Mouse (Mus musculus): ENCODE data around the gene Olfr91. TPM values are rescaled to one million over a fixed set of nuclear protein-coding genes. Genes with fewer than 3 reads are reported as not detected.

The Olfr91 gene
- polyA plus RNA-seq, 1 experiment from 2014 or later = not detected

DNA sequence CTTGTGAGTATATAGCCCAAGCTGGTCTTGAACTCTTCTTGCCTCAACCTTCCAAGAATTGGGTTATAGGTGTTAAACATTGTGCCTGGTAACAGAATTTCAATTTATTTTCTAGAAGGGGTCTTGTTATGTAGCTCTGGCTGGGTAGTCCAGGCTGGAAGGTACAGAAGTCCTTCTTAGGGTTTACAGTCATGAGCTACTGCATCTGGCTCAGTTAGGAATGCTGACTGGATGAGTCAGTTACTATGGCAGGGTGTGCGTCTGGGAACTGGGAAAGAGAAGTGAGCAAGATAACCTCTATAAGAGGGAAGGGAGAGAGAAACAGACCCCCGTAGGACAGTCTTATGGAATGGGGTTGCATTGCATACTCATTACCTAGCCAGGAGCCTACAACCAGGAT is 22.3 kb downstream of the Olfr91 start:
- Histone ChIP-seq H3K9ac (no peak overlapping the region), H3K4me3 (no peak overlapping the region), H3K36me3 (peaks cover 57% of the 10 kb centered on the region), H3K27ac (no peak overlapping the region), H3K4me1 (peaks cover 10% of the 10 kb centered on the region), H3K9me3 (no peaks in the 10 kb centered on the region), H3K27me3 (replicated peaks) (no peaks in the 10 kb centered on the region), H3K4me2 (replicated peaks) (no peak overlapping the region)
- 98% methylated on average over 2 of the region's 2 CpGs for WGBS
- no peak for ATAC-seq (ENCODE audit: low FRiP score, low read depth)

DNA sequence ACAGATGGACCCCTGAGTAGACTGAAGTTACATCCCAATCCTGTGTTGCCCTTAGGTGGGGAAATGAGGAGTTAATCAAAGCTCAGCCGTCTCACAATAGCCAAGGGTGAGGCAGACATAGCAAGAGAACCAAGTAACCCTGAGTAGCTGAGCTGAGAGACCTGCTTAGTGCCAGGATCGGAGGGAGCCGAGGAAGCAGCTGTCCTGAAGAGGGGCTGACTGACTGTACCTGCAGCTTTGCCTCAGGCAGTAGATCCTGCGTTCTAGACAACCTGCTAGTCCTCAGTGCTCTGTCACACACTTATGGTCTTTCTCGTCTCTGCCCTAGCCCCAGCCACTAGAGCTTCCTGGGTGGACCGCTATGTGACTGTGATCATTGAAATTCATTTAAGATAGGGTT is 22.9 kb downstream of the Olfr91 start:
- peaks cover 63% of the 10 kb centered on the region for H3K36me3 ChIP-seq
- ATAC-seq (ENCODE audit: low FRiP score, low read depth) = no peak
- H3K4me2 ChIP-seq (replicated peaks) = no peak overlapping the region
- H3K4me3 ChIP-seq = no peak overlapping the region
- no peaks in the 10 kb centered on the region for H3K9me3 ChIP-seq
- no peak overlapping the region for H3K9ac ChIP-seq
- no peak overlapping the region for H3K27ac ChIP-seq
- WGBS = 92% methylated on average over 6 of the region's 6 CpGs
- no peaks in the 10 kb centered on the region for H3K27me3 ChIP-seq (replicated peaks)
- peaks cover 10% of the 10 kb centered on the region for H3K4me1 ChIP-seq

DNA sequence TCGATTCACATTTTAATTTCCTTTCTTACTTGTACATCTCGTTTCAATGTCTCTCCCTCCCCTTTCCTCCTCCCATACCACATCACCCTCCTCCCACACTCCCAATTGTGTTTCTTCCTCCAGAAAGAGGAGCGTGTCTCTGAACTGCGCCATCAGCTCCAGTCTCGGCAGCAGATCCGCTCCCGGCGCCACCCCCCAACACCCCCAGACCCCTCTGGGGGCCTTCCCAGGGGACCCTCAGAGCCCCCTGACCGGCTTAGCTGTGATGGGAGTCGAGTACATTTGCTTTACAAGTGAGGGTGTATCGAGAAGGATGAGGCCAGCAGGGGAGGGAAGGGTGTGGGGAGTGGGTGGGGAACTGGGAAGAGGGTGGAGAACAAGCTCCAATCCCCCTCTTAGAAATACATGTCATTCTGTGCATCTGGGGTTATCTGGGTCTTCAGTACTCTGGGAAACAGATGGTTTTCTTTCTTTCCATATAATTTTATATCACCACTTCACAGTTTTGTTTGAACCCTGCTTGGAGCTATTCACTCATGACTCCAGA is 25.3 kb downstream of the Olfr91 start:
- no peak overlapping the region for H3K9ac ChIP-seq
- H3K9me3 ChIP-seq = no peaks in the 10 kb centered on the region
- H3K36me3 ChIP-seq = peaks cover 86% of the 10 kb centered on the region
- H3K4me3 ChIP-seq = no peak overlapping the region
- no peaks in the 10 kb centered on the region for H3K27me3 ChIP-seq (replicated peaks)
- H3K27ac ChIP-seq = no peak overlapping the region
- ATAC-seq (ENCODE audit: low FRiP score, low read depth) = no peak
- 43% methylated on average over 11 of the region's 11 CpGs for WGBS
- no peak overlapping the region for H3K4me2 ChIP-seq (replicated peaks)
- no peaks in the 10 kb centered on the region; the same call in 1 of the 2 replicates for H3K4me1 ChIP-seq

DNA sequence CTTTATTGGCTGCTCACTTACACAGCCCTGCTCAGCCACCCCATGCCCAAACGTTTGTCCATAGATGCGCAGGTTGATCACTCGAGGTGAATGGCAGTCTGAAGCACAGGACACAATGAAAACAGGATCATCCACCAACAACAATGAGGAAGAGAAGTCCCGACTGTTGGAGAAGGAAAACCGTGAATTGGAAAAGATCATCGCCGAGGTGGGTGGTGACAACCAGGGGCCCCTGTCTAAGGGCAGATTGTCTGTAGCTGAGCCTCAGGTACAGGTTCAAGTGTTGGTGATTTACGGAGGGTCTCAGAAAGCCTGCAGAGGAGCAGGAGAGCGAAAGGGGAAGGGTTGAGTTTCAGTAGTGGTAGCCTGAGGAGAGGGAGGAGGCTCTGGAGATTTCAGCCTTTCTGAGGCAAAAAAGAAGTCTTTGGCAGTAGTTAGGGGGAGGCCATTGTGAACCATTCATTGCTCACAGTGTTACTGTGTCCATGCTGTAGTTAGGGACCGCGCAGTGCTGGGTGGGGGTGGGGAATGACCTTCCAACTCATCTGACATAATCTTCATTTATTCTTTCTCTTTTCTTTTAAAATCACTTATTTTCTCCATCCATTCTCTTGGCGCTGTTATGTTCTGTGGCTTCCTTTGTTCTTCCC is 25.9 kb downstream of the Olfr91 start:
- 72% methylated on average over 12 of the region's 12 CpGs for WGBS
- Histone ChIP-seq H3K4me2 (replicated peaks) (no peak overlapping the region), H3K27ac (no peak overlapping the region), H3K4me3 (no peak overlapping the region), H3K9me3 (no peaks in the 10 kb centered on the region), H3K9ac (no peak overlapping the region), H3K36me3 (peaks cover 92% of the 10 kb centered on the region), H3K4me1 (no peaks in the 10 kb centered on the region; the same call in 1 of the 2 replicates), H3K27me3 (replicated peaks) (no peaks in the 10 kb centered on the region)
- 0 out of 2 replicates have a peak, but pooled peaks have one; percentile 37 for ATAC-seq (ENCODE audit: low FRiP score, low read depth)

DNA sequence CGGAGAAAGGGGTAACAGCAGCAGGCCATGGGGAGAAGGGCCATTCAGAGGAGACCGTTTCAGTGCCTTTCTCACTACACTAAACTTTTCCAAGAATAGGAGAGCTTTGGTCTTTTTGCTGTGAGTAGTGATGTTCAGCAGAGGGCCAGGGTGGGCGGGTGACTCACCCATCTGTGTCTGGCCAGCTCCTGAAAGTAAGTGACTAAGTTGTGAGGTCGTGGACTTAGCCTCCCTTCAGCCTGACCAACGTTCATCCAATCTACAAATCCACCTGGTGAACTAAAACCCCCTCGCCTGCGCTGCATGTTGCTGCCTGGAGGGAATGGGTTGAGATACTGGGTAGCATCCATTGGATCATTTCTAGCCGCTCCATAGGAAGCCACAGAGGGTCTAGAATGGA is 28.0 kb downstream of the Olfr91 start:
- 93% methylated on average over 8 of the region's 8 CpGs for WGBS
- Histone ChIP-seq H3K27me3 (replicated peaks) (no peaks in the 10 kb centered on the region), H3K9ac (no peak overlapping the region), H3K4me2 (replicated peaks) (no peak overlapping the region), H3K4me1 (no peaks in the 10 kb centered on the region; the same call in 1 of the 2 replicates), H3K36me3 (peaks cover 95% of the 10 kb centered on the region), H3K27ac (no peak overlapping the region), H3K9me3 (no peaks in the 10 kb centered on the region), H3K4me3 (no peak overlapping the region)
- no peak for ATAC-seq (ENCODE audit: low FRiP score, low read depth)

DNA sequence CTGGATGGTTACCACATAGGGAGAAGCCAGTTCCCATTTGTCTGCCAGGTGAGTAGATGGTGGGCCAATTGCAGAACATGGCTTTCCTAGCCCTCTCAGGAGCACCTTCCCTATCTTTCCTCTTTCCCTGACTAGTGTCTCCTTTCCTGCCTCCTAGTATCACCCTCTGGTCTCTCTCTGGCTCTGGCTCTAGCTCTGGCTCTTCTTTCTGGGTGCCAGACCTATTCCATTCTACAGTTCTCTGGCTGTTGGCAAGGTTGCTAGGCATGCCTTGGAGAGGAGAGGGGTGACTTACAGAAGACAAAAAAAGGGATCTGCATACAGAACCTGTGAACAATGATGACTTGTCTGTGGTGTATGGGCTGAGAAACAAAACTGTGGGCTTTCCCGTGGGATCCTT is 30.2 kb downstream of the Olfr91 start:
- Histone ChIP-seq H3K9me3 (no peaks in the 10 kb centered on the region), H3K9ac (no peak overlapping the region), H3K4me3 (no peak overlapping the region), H3K36me3 (peaks cover 97% of the 10 kb centered on the region), H3K27ac (no peak overlapping the region), H3K4me1 (no peaks in the 10 kb centered on the region; the same call in 1 of the 2 replicates), H3K27me3 (replicated peaks) (no peaks in the 10 kb centered on the region), H3K4me2 (replicated peaks) (no peak overlapping the region)
- no peak for ATAC-seq (ENCODE audit: low FRiP score, low read depth)
- WGBS = 92% methylated on average over 1 of the region's 1 CpGs

DNA sequence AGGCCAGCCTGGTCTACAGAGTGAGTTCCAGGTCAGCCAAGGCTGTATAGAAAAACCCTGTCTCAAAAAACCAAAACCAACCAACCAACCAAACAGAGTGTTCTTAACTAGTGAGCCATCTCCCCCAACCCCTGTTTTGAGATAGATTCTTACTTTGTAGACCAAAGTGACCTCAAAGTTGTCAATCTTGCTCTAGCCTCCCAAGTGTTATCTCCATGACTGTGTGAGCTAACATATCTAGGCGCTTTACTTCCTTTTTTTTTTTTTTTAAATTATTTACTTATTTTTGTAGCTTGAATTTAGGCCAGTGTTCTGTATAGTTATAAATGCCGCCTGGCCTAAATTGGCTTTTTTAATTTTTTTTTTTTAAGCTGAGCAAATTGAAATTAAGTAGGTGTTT is 32.1 kb downstream of the Olfr91 start:
- Histone ChIP-seq H3K27me3 (replicated peaks) (no peaks in the 10 kb centered on the region), H3K9ac (no peak overlapping the region), H3K36me3 (peaks cover 95% of the 10 kb centered on the region), H3K27ac (no peak overlapping the region), H3K4me1 (no peaks in the 10 kb centered on the region), H3K9me3 (no peaks in the 10 kb centered on the region), H3K4me3 (no peak overlapping the region), H3K4me2 (replicated peaks) (no peak overlapping the region)
- ATAC-seq (ENCODE audit: low FRiP score, low read depth) = no peak
- 98% methylated on average over 2 of the region's 2 CpGs for WGBS

DNA sequence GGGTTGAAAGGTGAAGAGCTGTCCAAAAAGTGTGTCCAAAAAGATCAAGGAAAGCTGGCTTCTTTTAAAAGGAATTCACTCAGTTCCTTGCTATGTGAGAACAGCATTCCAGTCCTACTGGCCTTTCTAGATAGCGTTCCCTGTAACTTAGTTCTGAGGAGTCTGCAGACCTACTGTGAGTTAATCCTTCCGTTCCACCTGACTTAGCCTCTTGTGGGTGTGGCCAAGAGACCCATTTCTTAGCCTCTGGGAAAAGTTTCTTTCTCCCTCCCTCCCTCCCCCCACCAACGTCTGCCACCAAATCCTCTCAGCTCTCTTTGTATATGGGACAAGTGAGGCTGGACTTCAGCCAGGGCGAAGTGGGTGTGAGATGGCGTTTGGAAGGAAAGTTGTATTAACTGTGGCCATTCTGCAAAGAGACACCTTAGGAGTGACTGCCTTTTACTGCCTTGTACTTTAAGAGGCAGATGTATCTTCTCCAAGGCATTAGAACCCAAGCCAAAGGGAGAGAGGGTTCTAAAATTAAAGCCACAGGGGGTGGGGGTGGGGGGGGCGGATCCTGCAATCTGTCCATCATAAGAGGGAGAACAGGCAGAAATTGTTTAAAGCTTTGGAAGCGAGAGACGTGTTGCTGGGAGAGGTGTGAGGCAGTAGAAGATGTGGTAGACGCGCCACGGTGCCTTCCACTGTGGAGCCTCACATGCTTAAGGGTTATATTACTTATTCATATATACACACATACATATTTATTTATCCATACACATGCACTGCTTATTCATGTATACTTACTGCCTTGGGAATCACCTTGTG is 34.2 kb downstream of the Olfr91 start:
- 91% methylated on average over 11 of the region's 11 CpGs for WGBS
- Histone ChIP-seq H3K27me3 (replicated peaks) (no peaks in the 10 kb centered on the region), H3K4me3 (no peak overlapping the region), H3K9ac (no peak overlapping the region), H3K36me3 (peaks cover 89% of the 10 kb centered on the region), H3K4me1 (no peaks in the 10 kb centered on the region), H3K9me3 (no peaks in the 10 kb centered on the region), H3K4me2 (replicated peaks) (no peak overlapping the region), H3K27ac (no peak overlapping the region)
- no peak for ATAC-seq (ENCODE audit: low FRiP score, low read depth)

DNA sequence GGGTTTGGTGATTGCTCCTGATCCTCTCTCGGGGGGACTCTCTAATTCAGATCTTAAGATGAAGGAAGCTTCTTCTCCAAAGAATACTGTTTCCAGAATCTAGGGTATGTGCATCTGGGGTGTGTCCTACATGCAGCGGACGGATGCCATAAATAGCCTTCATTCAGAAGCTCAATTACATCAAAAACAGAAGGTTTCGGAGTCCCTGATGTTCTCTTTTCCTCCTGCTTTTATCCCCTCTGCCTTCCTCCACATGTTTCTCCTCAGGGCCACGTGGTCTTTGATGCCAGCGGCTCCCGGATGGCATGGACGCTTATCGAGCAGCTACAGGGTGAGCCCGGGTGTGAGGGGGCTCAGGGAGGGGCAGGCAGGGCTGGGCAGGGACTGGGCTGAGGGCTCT is 35.0 kb downstream of the Olfr91 start:
- peaks cover 84% of the 10 kb centered on the region for H3K36me3 ChIP-seq
- no peak overlapping the region for H3K9ac ChIP-seq
- no peaks in the 10 kb centered on the region for H3K9me3 ChIP-seq
- H3K4me3 ChIP-seq = no peak overlapping the region
- no peaks in the 10 kb centered on the region for H3K27me3 ChIP-seq (replicated peaks)
- no peak for ATAC-seq (ENCODE audit: low FRiP score, low read depth)
- H3K27ac ChIP-seq = no peak overlapping the region
- H3K4me1 ChIP-seq = no peaks in the 10 kb centered on the region
- no peak overlapping the region for H3K4me2 ChIP-seq (replicated peaks)
- 88% methylated on average over 10 of the region's 10 CpGs for WGBS

DNA sequence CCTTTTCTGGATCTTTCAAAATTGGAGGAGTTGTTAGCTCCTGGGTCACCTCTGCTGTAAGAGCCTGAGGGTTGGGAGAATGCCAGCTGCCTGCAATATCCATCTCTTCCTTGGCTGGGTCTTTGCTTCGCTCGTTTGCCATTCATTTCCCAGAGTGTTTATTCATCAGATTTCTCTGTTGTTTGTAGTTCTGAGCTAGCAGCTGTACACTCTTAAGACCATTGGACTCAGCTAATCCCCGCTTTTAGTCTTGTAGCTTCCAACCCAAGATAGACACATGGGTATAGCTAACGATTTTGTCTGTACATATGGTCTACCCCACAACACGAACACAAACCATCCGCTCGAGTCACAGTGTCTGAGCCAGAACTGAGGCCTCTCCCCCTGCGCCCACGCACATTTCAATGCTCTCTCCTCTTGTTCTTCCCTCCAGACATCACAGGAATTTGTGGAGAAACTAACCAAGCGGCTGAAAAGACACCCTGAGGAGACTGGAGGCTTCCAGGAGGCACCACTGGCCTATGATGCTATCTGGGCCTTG is 35.9 kb downstream of the Olfr91 start:
- no peak for ATAC-seq (ENCODE audit: low FRiP score, low read depth)
- Histone ChIP-seq H3K27me3 (replicated peaks) (no peaks in the 10 kb centered on the region), H3K4me2 (replicated peaks) (no peak overlapping the region), H3K9ac (no peak overlapping the region), H3K4me1 (no peaks in the 10 kb centered on the region), H3K4me3 (no peak overlapping the region), H3K36me3 (peaks cover 76% of the 10 kb centered on the region), H3K9me3 (no peaks in the 10 kb centered on the region), H3K27ac (no peak overlapping the region)
- 94% methylated on average over 10 of the region's 10 CpGs for WGBS

DNA sequence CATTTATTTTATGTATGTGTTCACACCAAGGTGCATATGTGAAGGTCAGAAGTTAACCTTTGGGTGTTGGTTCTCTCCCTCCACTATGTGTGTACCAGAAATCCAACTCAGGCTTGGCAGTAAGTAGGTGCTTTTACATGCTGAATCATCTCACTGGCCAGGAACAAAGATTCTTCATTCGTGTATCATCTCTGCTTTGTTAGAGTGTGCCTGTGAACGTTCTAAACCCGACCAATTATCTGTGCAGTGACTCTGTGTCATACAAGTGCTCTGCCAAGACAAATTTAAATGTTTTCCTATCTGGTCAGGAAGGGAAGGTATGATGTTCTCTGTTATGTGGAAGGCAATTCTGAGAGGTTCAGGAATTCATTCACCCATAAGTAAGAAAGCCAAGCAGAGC is 36.6 kb downstream of the Olfr91 start:
- Histone ChIP-seq H3K27ac (no peak overlapping the region), H3K36me3 (peaks cover 76% of the 10 kb centered on the region), H3K4me1 (no peaks in the 10 kb centered on the region), H3K27me3 (replicated peaks) (no peaks in the 10 kb centered on the region), H3K4me3 (no peak overlapping the region), H3K9me3 (no peaks in the 10 kb centered on the region), H3K9ac (no peak overlapping the region), H3K4me2 (replicated peaks) (no peak overlapping the region)
- WGBS = 82% methylated on average over 3 of the region's 3 CpGs
- ATAC-seq (ENCODE audit: low FRiP score, low read depth) = no peak

DNA sequence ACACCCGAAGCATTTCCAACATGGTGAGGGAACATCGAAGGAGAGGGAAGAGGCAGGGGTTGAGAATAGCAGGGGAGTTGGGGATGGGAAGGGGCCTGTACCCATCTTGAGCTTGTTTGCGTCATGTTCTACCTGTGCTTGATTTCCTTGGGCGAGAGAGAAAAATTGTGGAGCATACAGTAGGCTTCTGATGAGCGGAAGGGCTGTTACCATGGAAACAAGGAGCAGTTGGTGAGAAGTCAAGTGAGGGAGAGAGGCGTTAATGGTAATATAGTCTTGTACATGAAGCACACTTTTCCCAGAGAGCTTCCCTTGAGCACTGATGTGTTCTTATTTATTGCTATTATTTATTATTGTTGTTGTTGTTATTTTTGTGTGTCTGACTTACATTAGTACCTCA is 41.1 kb downstream of the Olfr91 start:
- Histone ChIP-seq H3K4me2 (replicated peaks) (no peak overlapping the region), H3K4me1 (peaks cover 3% of the 10 kb centered on the region), H3K4me3 (no peak overlapping the region), H3K27ac (no peak overlapping the region), H3K9me3 (no peaks in the 10 kb centered on the region), H3K9ac (no peak overlapping the region), H3K36me3 (peaks cover 65% of the 10 kb centered on the region), H3K27me3 (replicated peaks) (no peaks in the 10 kb centered on the region)
- ATAC-seq (ENCODE audit: low FRiP score, low read depth) = no peak
- 92% methylated on average over 6 of the region's 6 CpGs for WGBS

All from neural tube, embryonic 12.5 days (tissue).